Mouse (Mus musculus): ENCODE results near the gene Mpp2. TPM values are rescaled to one million over a fixed set of nuclear protein-coding genes. Genes with fewer than 3 reads are reported as not detected.

Gene Mpp2
- polyA plus RNA-seq, 1 experiment = not detected

DNA sequence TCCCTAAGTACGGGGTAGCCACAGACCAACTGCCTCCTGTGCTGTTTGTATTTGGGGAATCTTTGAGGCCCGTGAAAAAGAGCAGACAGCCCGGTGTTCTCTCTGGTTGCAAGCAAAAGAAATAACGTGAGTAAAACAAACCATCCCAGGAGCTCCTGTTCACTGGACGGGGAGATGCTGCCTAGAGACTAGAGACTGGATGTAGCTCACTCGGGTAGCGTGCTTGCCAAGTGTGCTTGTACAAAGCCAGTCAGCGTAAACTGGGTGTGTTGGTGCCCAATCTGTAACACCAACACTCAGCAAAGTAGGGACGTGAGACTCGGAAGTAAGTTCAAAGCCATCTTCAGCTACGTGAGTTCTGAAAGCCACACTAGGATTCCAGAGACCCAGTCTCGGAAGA lies 35.6 kb downstream of the Mpp2 start:
- H3K4me3 ChIP-seq (ENCODE audit: insufficient read depth, low read length) = no peak overlapping the region
- TF ChIP-seq CTCF (IDR thresholded peaks at IDR 0.05; ENCODE audit: low read depth, low read length) (no peak), POLR2A (IDR thresholded peaks at IDR 0.05; ENCODE audit: borderline replicate concordance, low read depth, low read length) (no peak)

DNA sequence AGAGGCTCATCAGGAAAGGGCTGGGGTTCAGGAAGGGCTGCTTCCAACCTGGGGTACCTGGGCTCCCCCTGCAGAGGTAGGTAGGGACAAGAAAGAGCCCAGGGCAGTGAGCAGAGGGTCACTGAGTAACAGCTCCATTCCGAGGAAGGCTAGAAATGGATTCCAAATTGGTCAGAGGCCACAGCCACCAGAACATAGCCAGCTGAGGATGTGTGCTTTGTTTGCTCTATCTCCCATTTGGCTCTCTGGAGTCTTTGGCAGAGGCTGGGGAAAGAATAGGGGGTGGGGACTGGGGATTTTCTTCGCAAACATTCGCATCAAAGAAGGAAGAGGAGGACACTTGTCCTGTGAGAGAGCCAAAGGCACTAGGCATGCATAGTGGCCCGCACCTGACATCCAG lies 36.4 kb downstream of the Mpp2 start:
- Histone ChIP-seq H3K4me1 (ENCODE audit: control insufficient read depth, insufficient read depth, low read length) (no peaks in the 10 kb centered on the region), H3K4me3 (ENCODE audit: insufficient read depth, low read length) (no peak overlapping the region), H3K27ac (ENCODE audit: insufficient read depth, low read depth, low read length) (no peak overlapping the region)
- no peak for TF ChIP-seq CTCF (IDR thresholded peaks at IDR 0.05; ENCODE audit: low read depth, low read length)
- TF ChIP-seq POLR2A (IDR thresholded peaks at IDR 0.05; ENCODE audit: borderline replicate concordance, low read depth, low read length) = no peak

More for the DNA sequence above, 35.6 kb downstream of the Mpp2 start:
- H3K4me1 ChIP-seq (ENCODE audit: control insufficient read depth, insufficient read depth, low read length) = no peaks in the 10 kb centered on the region
- H3K27ac ChIP-seq (ENCODE audit: insufficient read depth, low read depth, low read length) = no peak overlapping the region

- no peak overlapping the region for H3K27ac ChIP-seq (ENCODE audit: insufficient read depth, low read depth, low read length)
- TF ChIP-seq POLR2A (IDR thresholded peaks at IDR 0.05; ENCODE audit: borderline replicate concordance, low read depth, low read length) (no peak), CTCF (IDR thresholded peaks at IDR 0.05; ENCODE audit: low read depth, low read length) (no peak)
- no peak overlapping the region for H3K4me3 ChIP-seq (ENCODE audit: insufficient read depth, low read length)
- no peaks in the 10 kb centered on the region for H3K4me1 ChIP-seq (ENCODE audit: control insufficient read depth, insufficient read depth, low read length)
Measured at GRCm38 (mm10) chr11:102051541-102051940, 36.8 kb downstream of the Mpp2 start.

DNA sequence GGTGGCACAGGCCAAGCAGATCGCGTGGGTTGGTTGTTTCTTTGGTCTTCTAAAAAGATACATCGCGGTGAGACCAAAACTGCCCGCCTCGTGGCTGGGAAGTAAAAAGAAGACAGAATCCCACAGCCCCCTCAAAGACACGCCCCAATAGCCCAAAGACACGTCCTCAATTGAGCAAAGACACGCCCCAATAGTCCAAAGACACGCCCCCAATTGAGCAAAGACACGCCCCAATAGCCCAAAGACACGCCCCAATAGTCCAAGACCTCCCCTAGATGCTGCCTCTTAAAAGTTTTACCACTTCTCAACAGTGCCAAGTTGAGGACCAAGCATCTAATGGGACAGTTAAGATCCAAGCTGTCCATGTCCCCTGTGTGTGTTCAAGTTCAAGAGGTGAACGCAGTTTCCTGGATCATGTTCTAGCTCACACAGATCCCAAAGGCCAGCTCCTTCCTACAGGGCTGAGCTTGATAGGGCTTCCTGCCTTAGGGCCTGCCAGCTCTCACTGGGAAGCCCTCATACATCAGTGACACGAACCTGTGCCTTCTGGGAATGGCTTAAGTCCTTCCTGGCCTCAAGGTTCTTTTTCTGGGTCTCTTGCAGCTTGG lies 38.3 kb downstream of the Mpp2 start:
- no peak overlapping the region for H3K27ac ChIP-seq (ENCODE audit: insufficient read depth, low read depth, low read length)
- H3K4me3 ChIP-seq (ENCODE audit: insufficient read depth, low read length) = no peak overlapping the region
- no peaks in the 10 kb centered on the region for H3K4me1 ChIP-seq (ENCODE audit: control insufficient read depth, insufficient read depth, low read length)
- no peak for TF ChIP-seq POLR2A (IDR thresholded peaks at IDR 0.05; ENCODE audit: borderline replicate concordance, low read depth, low read length)
- TF ChIP-seq CTCF (IDR thresholded peaks at IDR 0.05; ENCODE audit: low read depth, low read length) = no peak

DNA sequence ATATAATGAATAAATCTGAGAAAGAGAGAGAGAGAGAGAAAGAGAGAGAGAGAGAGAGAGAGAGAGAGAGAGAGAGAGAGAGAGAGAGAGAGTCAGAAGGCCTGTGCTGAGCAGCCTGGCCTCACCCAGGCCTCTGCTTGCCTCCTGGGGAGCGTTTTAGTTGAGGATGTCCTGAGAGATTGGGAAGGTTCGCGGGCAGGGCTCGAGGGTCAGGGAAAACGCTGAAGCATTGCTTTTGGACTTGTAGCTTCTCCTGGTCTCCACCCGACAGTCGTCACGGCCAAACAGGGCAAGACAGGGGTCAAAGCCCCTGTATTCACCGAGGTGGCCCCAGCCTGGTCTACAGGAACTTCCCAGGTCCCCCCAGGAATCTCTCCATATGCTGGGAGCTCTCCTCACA lies 41.7 kb downstream of the Mpp2 start:
- Histone ChIP-seq H3K4me1 (ENCODE audit: control insufficient read depth, insufficient read depth, low read length) (peaks cover 2% of the 10 kb centered on the region), H3K27ac (ENCODE audit: insufficient read depth, low read depth, low read length) (no peak overlapping the region)
- TF ChIP-seq POLR2A (IDR thresholded peaks at IDR 0.05; ENCODE audit: borderline replicate concordance, low read depth, low read length) = no peak
- no peak for TF ChIP-seq CTCF (IDR thresholded peaks at IDR 0.05; ENCODE audit: low read depth, low read length)

DNA sequence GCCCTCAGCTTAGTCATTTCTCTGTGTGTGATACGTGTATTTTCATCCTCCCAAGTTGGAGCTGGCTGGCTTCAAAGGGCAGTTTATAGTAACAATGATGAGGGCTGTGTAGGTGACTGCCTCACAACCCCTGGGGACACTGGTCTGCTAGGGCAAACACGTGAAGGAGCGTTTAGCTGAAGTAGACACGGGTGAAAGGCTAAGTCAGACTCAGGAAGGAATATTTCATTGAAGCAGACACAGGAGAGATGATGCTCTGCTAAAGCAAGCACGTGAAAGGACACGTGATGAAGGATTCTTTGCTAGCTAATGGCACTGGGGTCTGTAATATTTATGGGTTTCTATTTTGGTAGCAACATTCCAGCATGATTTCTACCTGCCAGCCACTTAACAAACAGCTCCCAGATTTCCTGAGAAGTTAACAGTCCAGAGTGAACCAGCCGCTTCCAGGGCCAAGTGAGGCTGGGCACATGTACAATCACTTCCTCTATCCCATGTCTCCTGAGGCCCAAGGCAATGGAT lies 43.6 kb downstream of the Mpp2 start:
- TF ChIP-seq POLR2A (IDR thresholded peaks at IDR 0.05; ENCODE audit: borderline replicate concordance, low read depth, low read length) = no peak
- no peak for TF ChIP-seq CTCF (IDR thresholded peaks at IDR 0.05; ENCODE audit: low read depth, low read length)
- no peak overlapping the region for H3K4me3 ChIP-seq (ENCODE audit: insufficient read depth, low read length)
- peaks cover 4% of the 10 kb centered on the region for H3K4me1 ChIP-seq (ENCODE audit: control insufficient read depth, insufficient read depth, low read length)
- no peak overlapping the region for H3K27ac ChIP-seq (ENCODE audit: insufficient read depth, low read depth, low read length)

More for the DNA sequence above, 41.7 kb downstream of the Mpp2 start:
- H3K4me3 ChIP-seq (ENCODE audit: insufficient read depth, low read length) = no peak overlapping the region

GRCm38 (mm10) chr11:102043381-102043780 lies 44.9 kb downstream of the Mpp2 start:
- H3K4me3 ChIP-seq (ENCODE audit: insufficient read depth, low read length) = no peak overlapping the region

GRCm38 (mm10) chr11:102042971-102043370 lies 45.3 kb downstream of the Mpp2 start:
- Histone ChIP-seq H3K27ac (ENCODE audit: insufficient read depth, low read depth, low read length) (no peak overlapping the region), H3K4me3 (ENCODE audit: insufficient read depth, low read length) (no peak overlapping the region), H3K4me1 (ENCODE audit: control insufficient read depth, insufficient read depth, low read length) (peaks cover 4% of the 10 kb centered on the region)
- TF ChIP-seq CTCF (IDR thresholded peaks at IDR 0.05; ENCODE audit: low read depth, low read length) = no peak

More at GRCm38 (mm10) chr11:102043381-102043780, 44.9 kb downstream of the Mpp2 start:
- TF ChIP-seq CTCF (IDR thresholded peaks at IDR 0.05; ENCODE audit: low read depth, low read length) (no peak), POLR2A (IDR thresholded peaks at IDR 0.05; ENCODE audit: borderline replicate concordance, low read depth, low read length) (no peak)
- Histone ChIP-seq H3K27ac (ENCODE audit: insufficient read depth, low read depth, low read length) (no peak overlapping the region), H3K4me1 (ENCODE audit: control insufficient read depth, insufficient read depth, low read length) (peaks cover 4% of the 10 kb centered on the region)

DNA sequence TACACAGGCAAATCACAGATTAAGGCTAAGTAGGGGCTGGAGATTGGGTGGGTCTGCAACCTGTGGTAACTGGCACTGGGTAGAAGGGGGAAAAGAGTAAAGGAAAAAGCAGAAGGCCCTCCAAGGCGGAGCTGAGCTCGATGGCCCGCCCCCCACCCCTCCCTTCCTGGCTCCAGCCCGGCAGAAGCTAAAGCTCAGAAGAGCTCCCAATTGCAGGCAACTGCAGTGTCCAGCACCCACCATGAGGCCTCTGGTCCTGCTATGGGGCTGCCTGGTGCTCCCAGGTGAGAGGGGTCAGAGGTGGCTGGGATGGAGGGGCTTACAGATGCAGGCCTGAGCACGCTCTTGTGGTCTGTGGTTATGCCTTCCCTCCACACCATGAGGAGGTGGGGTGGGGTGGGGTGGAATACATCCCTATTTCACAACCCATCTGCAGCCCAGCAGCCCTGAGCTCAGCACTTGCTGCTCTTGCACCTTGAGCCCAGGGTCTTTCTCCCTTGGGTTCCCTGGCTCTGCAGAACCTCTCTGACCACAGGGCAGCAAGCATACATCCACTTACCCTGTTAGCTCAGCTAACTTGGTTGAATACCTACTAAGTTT lies 46.9 kb downstream of the Mpp2 start, which contains the start of gene Cd300lg:
TSS of gene Cd300lg (plus strand) at position 160 of the 600 bp plus-strand sequence.
- H3K4me3 ChIP-seq (ENCODE audit: insufficient read depth, low read length) = peak within 1 kb of the TSS; percentile 43
- peaks cover 4% of the 10 kb centered on the region for H3K4me1 ChIP-seq (ENCODE audit: control insufficient read depth, insufficient read depth, low read length)
- no peak within 1 kb of the TSS for H3K27ac ChIP-seq (ENCODE audit: insufficient read depth, low read depth, low read length)
- TF ChIP-seq CTCF (IDR thresholded peaks at IDR 0.05; ENCODE audit: low read depth, low read length) (no peak), POLR2A (IDR thresholded peaks at IDR 0.05; ENCODE audit: borderline replicate concordance, low read depth, low read length) (no peak)

GRCm38 (mm10) chr11:102040646-102041045 lies 47.7 kb downstream of the Mpp2 start:
- TF ChIP-seq CTCF (IDR thresholded peaks at IDR 0.05; ENCODE audit: low read depth, low read length) = no peak
- no peak for TF ChIP-seq POLR2A (IDR thresholded peaks at IDR 0.05; ENCODE audit: borderline replicate concordance, low read depth, low read length)
- H3K27ac ChIP-seq (ENCODE audit: insufficient read depth, low read depth, low read length) = no peak overlapping the region
- no peak overlapping the region for H3K4me3 ChIP-seq (ENCODE audit: insufficient read depth, low read length)

More at GRCm38 (mm10) chr11:102040646-102041045, 47.7 kb downstream of the Mpp2 start:
- H3K4me1 ChIP-seq (ENCODE audit: control insufficient read depth, insufficient read depth, low read length) = peaks cover 4% of the 10 kb centered on the region
